Mouse (Mus musculus): Measurements from ENCODE around the gene Gas2l2.

The Gas2l2 gene

DNA sequence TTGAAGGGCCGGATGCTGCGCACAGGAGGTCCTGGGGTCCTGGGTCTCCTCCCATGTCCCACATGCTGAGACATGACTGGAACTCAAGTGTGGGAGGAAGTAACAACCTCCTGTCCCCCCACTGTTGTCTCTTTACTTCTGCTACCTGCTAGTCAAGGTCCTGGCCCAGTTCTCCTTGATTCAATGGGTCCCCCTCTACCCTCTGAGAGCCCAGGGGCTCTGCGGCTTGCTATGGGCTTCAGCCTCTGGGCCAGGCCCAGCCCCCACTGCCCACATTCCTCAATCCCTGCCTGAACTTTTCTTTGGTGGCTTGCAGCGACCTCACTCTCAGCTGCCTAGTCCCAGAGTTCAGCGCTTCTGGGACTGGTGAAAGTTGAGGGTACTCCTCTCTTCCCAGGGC is at the start of gene Gas2l2:
TSS of gene Gas2l2 (minus strand) at position 101 of the 400 bp plus-strand sequence.
- Histone ChIP-seq H3K4me1 (replicated peaks; ENCODE audit: low read depth, low read length) (peaks cover 29% of the 10 kb centered on the region), H3K9me3 (ENCODE audit: low read length) (no peaks in the 10 kb centered on the region), H3K27me3 (ENCODE audit: insufficient read depth, low read length) (peaks cover 64% of the 10 kb centered on the region), H3K36me3 (ENCODE audit: insufficient read depth, low read length) (no peaks in the 10 kb centered on the region), H3K4me3 (replicated peaks; ENCODE audit: low read length) (peak within 1 kb of the TSS; percentile 47)
- no peak for TF ChIP-seq NANOG (IDR thresholded peaks at IDR 0.05; ENCODE audit: borderline replicate concordance, low read length)
- no peak for TF ChIP-seq POU5F1 (IDR thresholded peaks at IDR 0.05; ENCODE audit: borderline replicate concordance, low read length)
- no peak for TF ChIP-seq CTCF (conservative IDR thresholded peaks at IDR 0.05; ENCODE audit: low read length)

- H3K4me3 ChIP-seq (replicated peaks; ENCODE audit: low read length), result peak overlapping the region; percentile 97
- peaks cover 34% of the 10 kb centered on the region for H3K36me3 ChIP-seq (ENCODE audit: insufficient read depth, low read length)
- no peaks in the 10 kb centered on the region for H3K27me3 ChIP-seq (ENCODE audit: insufficient read depth, low read length)
- H3K4me1 ChIP-seq (replicated peaks; ENCODE audit: low read depth, low read length), result peaks cover 27% of the 10 kb centered on the region
- no peak for TF ChIP-seq CTCF (conservative IDR thresholded peaks at IDR 0.05; ENCODE audit: low read length)
- no peak for TF ChIP-seq POU5F1 (IDR thresholded peaks at IDR 0.05; ENCODE audit: borderline replicate concordance, low read length)
- no peak for TF ChIP-seq NANOG (IDR thresholded peaks at IDR 0.05; ENCODE audit: borderline replicate concordance, low read length)
- peaks cover 39% of the 10 kb centered on the region for H3K9me3 ChIP-seq (ENCODE audit: low read length)
These were observed 44.2 kb upstream of the Gas2l2 start for GRCm38 (mm10) chr11:83473235-83474016.

DNA sequence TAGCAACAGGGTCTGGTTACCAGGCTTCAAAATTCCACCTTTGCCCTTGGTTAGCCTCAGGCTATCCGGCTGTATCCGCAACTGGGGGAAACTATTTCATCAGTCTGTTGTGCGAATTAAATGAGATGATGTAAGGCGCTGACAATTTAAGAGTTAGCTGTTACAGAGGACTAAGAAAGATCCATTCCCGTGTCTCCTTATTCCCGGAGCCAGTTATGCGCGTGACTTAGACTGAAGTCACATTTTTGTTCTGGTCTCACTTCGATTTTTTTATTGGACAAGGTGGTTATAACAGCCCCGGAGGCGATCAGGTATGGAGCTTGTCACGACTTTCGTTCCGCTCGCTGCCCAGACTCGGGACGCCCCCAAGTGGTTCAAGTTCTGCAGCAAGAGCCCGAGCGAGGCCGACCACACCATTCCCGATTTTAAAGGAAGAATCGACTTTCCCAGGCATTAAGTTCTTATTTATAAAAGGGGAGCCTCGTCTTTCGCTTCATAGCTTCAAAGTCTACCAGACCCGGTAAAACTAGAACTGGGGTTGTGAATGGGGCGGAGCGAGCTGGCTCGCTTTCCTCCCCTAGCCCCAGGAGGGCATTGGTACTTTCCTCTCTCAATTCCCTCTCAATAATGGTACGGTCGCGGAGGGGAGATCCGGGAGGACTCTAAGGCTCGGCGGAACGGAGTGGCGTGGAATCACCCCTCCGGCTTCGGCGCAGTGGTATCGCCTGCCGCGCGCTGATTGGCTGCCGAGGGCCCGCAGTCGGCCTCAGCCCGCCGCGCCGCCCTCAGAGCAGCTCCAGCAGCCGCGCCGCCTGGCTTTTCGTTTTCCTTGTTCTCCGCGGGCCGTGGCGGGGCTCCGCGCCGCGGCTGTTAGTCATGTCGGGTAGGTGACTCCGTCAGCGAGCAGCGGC is 43.3 kb upstream of the Gas2l2 start, which contains the start of gene Taf15:
TSS of gene Taf15 (plus strand) at position 763 of the 911 bp plus-strand sequence.
- H3K27me3 ChIP-seq (ENCODE audit: insufficient read depth, low read length), result no peaks in the 10 kb centered on the region
- peaks cover 47% of the 10 kb centered on the region for H3K9me3 ChIP-seq (ENCODE audit: low read length)
- H3K36me3 ChIP-seq (ENCODE audit: insufficient read depth, low read length), result peaks cover 27% of the 10 kb centered on the region
- peak within 1 kb of the TSS; percentile 97 for H3K4me3 ChIP-seq (replicated peaks; ENCODE audit: low read length)
- TF ChIP-seq NANOG (IDR thresholded peaks at IDR 0.05; ENCODE audit: borderline replicate concordance, low read length) (no peak), CTCF (conservative IDR thresholded peaks at IDR 0.05; ENCODE audit: low read length) (no peak), POU5F1 (IDR thresholded peaks at IDR 0.05; ENCODE audit: borderline replicate concordance, low read length) (no peak)
- peaks cover 27% of the 10 kb centered on the region for H3K4me1 ChIP-seq (replicated peaks; ENCODE audit: low read depth, low read length)

DNA sequence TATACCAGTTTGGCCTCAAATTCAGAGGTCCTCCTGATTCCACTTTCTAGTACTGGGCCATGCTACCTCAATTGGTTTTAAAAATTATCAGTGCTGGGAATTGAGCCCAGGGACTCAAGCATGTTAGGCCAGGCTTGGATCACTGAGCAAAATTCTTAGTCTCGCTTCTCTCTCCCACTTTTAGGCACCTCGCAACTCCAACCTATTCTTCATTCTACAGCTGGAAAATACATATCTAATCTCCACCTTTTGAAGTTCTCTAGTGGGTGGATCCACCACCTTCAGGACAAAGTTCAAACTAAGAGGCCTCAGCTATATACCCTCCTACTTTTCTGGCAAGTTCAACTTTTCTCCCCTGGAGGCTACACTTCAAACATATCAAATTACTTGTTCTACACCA is 42.5 kb upstream of the Gas2l2 start:
- no peak for TF ChIP-seq POU5F1 (IDR thresholded peaks at IDR 0.05; ENCODE audit: borderline replicate concordance, low read length)
- TF ChIP-seq NANOG (IDR thresholded peaks at IDR 0.05; ENCODE audit: borderline replicate concordance, low read length), result no peak
- TF ChIP-seq CTCF (conservative IDR thresholded peaks at IDR 0.05; ENCODE audit: low read length), result no peak
- Histone ChIP-seq H3K4me1 (replicated peaks; ENCODE audit: low read depth, low read length) (peaks cover 27% of the 10 kb centered on the region), H3K36me3 (ENCODE audit: insufficient read depth, low read length) (peaks cover 22% of the 10 kb centered on the region), H3K9me3 (ENCODE audit: low read length) (peaks cover 55% of the 10 kb centered on the region), H3K27me3 (ENCODE audit: insufficient read depth, low read length) (no peaks in the 10 kb centered on the region), H3K4me3 (replicated peaks; ENCODE audit: low read length) (peak overlapping the region; percentile 97)

- Histone ChIP-seq H3K9me3 (ENCODE audit: low read length) (peaks cover 76% of the 10 kb centered on the region), H3K27me3 (ENCODE audit: insufficient read depth, low read length) (peaks cover 19% of the 10 kb centered on the region)
- TF ChIP-seq NANOG (IDR thresholded peaks at IDR 0.05; ENCODE audit: borderline replicate concordance, low read length), result no peak
- TF ChIP-seq POU5F1 (IDR thresholded peaks at IDR 0.05; ENCODE audit: borderline replicate concordance, low read length), result no peak
- TF ChIP-seq CTCF (conservative IDR thresholded peaks at IDR 0.05; ENCODE audit: low read length), result no peak
These were observed 39.5 kb upstream of the Gas2l2 start for GRCm38 (mm10) chr11:83468765-83469164.

DNA sequence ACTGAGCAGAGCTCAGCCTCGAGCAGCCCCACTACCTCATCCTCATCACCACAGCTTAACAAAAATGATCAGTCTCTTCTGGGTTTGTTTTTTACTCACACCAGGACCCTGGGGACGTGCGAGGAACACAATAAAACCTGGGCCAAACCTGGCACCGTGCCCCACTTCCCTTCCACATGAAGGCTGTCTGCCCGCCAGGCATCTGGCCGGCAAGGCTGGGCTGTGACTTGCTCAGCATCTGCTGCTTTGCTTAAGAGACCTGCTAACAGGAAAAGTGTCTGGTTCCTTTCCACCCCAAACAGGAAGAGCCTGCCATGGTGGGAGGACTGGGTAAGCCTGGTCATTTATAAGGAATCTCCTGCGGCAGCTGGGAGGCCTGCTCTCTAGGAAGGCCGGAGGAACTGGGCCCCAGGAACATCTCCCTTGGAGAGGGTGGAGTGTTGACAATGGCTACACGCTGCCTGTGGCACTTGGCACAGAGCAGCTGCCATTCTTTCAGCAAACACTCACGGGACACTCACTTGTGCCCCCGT is 37.9 kb upstream of the Gas2l2 start:
- H3K9me3 ChIP-seq (ENCODE audit: low read length), result peaks cover 77% of the 10 kb centered on the region
- TF ChIP-seq CTCF (conservative IDR thresholded peaks at IDR 0.05; ENCODE audit: low read length) (no peak), NANOG (IDR thresholded peaks at IDR 0.05; ENCODE audit: borderline replicate concordance, low read length) (no peak), POU5F1 (IDR thresholded peaks at IDR 0.05; ENCODE audit: borderline replicate concordance, low read length) (no peak)
- H3K36me3 ChIP-seq (ENCODE audit: insufficient read depth, low read length), result no peaks in the 10 kb centered on the region
- no peak overlapping the region for H3K4me3 ChIP-seq (replicated peaks; ENCODE audit: low read length)
- H3K4me1 ChIP-seq (replicated peaks; ENCODE audit: low read depth, low read length), result peaks cover 11% of the 10 kb centered on the region; the same call in 1 of the 2 replicates
- H3K27me3 ChIP-seq (ENCODE audit: insufficient read depth, low read length), result peaks cover 35% of the 10 kb centered on the region

More at GRCm38 (mm10) chr11:83468765-83469164, 39.5 kb upstream of the Gas2l2 start:
- no peaks in the 10 kb centered on the region for H3K36me3 ChIP-seq (ENCODE audit: insufficient read depth, low read length)
- H3K4me3 ChIP-seq (replicated peaks; ENCODE audit: low read length), result no peak overlapping the region
- peaks cover 7% of the 10 kb centered on the region; the same call in 1 of the 2 replicates for H3K4me1 ChIP-seq (replicated peaks; ENCODE audit: low read depth, low read length)

DNA sequence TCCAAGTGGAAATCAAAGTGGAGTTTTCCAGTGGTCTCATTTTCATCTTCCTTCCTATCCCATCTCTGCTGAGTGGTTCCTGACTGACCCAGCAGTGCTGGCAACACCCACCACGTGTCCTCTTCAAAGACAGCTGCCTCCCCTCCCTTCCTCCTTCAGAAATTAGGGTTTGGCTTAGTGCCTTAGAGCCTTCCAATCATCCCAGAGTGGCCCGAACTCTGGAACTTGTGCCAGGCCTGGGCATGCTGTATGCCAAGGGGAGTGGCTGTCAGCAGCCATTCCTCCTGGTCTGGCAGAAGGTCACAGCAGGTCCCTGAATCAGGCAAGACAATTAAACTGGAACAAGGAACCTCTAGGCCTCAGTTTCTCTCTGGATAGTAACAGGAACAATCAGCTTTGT is 36.7 kb upstream of the Gas2l2 start:
- no peak overlapping the region for H3K4me3 ChIP-seq (replicated peaks; ENCODE audit: low read length)
- peaks cover 10% of the 10 kb centered on the region; the same call in 1 of the 2 replicates for H3K4me1 ChIP-seq (replicated peaks; ENCODE audit: low read depth, low read length)
- peaks cover 65% of the 10 kb centered on the region for H3K9me3 ChIP-seq (ENCODE audit: low read length)
- peaks cover 45% of the 10 kb centered on the region for H3K27me3 ChIP-seq (ENCODE audit: insufficient read depth, low read length)
- H3K36me3 ChIP-seq (ENCODE audit: insufficient read depth, low read length), result no peaks in the 10 kb centered on the region
- no peak for TF ChIP-seq POU5F1 (IDR thresholded peaks at IDR 0.05; ENCODE audit: borderline replicate concordance, low read length)
- TF ChIP-seq CTCF (conservative IDR thresholded peaks at IDR 0.05; ENCODE audit: low read length), result no peak
- no peak for TF ChIP-seq NANOG (IDR thresholded peaks at IDR 0.05; ENCODE audit: borderline replicate concordance, low read length)

Data from E14TG2a.4 (cell line).